Mouse (Mus musculus) adrenal gland, adult 8-10 months (tissue): Measurements from ENCODE around the gene Mmp25. TPM values are rescaled to one million over a fixed set of nuclear protein-coding genes. Genes with fewer than 3 reads are reported as not detected.
A peak's percentile ranks its signal among the peaks of the same experiment; 100 is the strongest.

Experiments
- DNase-seq: peaks from one replicate; pipeline ENCODE4 v3.0.0; 2022
- total RNA-seq, 4 experiments: library from RNA; stranded (reverse); gene quantifications; 2 replicates each; pipeline ENCODE4 v1.2.4; 2022

Gene Mmp25
- total RNA-seq, 4 experiments from 2014 or later, result 0.06 to 0.13 (median 0.09) TPM; not detected in 1

GRCm38 (mm10) chr17:23661526-23661925, 16.4 kb upstream of the Mmp25 start:
- DNase-seq, result no peak

- no peak for DNase-seq
These were observed 15.8 kb upstream of the Mmp25 start for GRCm38 (mm10) chr17:23660876-23661200.

- no peak for DNase-seq
These were observed 15.2 kb upstream of the Mmp25 start, which contains the start of gene Bicdl2 for GRCm38 (mm10) chr17:23660117-23660875. Gene Bicdl2 (plus strand): TSS chr17:23660506.

- no peak for DNase-seq
These were observed 13.4 kb upstream of the Mmp25 start for GRCm38 (mm10) chr17:23658450-23658849.

GRCm38 (mm10) chr17:23654410-23654809, 9.3 kb upstream of the Mmp25 start:
- no peak for DNase-seq

GRCm38 (mm10) chr17:23654001-23654400, 8.9 kb upstream of the Mmp25 start:
- DNase-seq, result no peak

GRCm38 (mm10) chr17:23653324-23653723, 8.2 kb upstream of the Mmp25 start:
- no peak for DNase-seq

GRCm38 (mm10) chr17:23651363-23651762, 6.3 kb upstream of the Mmp25 start:
- no peak for DNase-seq

GRCm38 (mm10) chr17:23645894-23646293, 817 bp upstream of the Mmp25 start:
- DNase-seq, result no peak

- DNase-seq, result no peak
These were observed 13.8 kb downstream of the Mmp25 start for GRCm38 (mm10) chr17:23631241-23631640.

- peak; percentile 54 for DNase-seq
These were observed 14.7 kb downstream of the Mmp25 start for GRCm38 (mm10) chr17:23630195-23631020.

- no peak for DNase-seq
These were observed 17.3 kb downstream of the Mmp25 start for GRCm38 (mm10) chr17:23627813-23628212.

GRCm38 (mm10) chr17:23620351-23620750, 24.7 kb downstream of the Mmp25 start:
- no peak for DNase-seq

GRCm38 (mm10) chr17:23617087-23617486, 28.0 kb downstream of the Mmp25 start:
- no peak for DNase-seq

GRCm38 (mm10) chr17:23610361-23610800, 34.7 kb downstream of the Mmp25 start:
- no peak for DNase-seq

GRCm38 (mm10) chr17:23609612-23610011, 35.5 kb downstream of the Mmp25 start:
- DNase-seq, result no peak

- DNase-seq, result no peak
These were observed 39.9 kb downstream of the Mmp25 start for GRCm38 (mm10) chr17:23605220-23605619.

- no peak for DNase-seq
These were observed 40.7 kb downstream of the Mmp25 start for GRCm38 (mm10) chr17:23604394-23604793.

- no peak for DNase-seq
These were observed 41.5 kb downstream of the Mmp25 start for GRCm38 (mm10) chr17:23603542-23603941.

GRCm38 (mm10) chr17:23603077-23603476, 42.0 kb downstream of the Mmp25 start:
- DNase-seq, result no peak

- no peak for DNase-seq
These were observed 43.1 kb downstream of the Mmp25 start for GRCm38 (mm10) chr17:23601836-23602585.

GRCm38 (mm10) chr17:23600641-23601622, 44.1 kb downstream of the Mmp25 start, which contains the start of gene Zscan10:
Gene Zscan10 (plus strand): TSS chr17:23600856.
- no peak for DNase-seq
